Mouse (Mus musculus): Measurements from ENCODE around the gene Ptger2. TPM values are rescaled to one million over a fixed set of nuclear protein-coding genes. Genes with fewer than 3 reads are reported as not detected.

Ptger2 gene
- polyA plus RNA-seq, 1 experiment from 2014 or later, result 0.11 TPM

DNA sequence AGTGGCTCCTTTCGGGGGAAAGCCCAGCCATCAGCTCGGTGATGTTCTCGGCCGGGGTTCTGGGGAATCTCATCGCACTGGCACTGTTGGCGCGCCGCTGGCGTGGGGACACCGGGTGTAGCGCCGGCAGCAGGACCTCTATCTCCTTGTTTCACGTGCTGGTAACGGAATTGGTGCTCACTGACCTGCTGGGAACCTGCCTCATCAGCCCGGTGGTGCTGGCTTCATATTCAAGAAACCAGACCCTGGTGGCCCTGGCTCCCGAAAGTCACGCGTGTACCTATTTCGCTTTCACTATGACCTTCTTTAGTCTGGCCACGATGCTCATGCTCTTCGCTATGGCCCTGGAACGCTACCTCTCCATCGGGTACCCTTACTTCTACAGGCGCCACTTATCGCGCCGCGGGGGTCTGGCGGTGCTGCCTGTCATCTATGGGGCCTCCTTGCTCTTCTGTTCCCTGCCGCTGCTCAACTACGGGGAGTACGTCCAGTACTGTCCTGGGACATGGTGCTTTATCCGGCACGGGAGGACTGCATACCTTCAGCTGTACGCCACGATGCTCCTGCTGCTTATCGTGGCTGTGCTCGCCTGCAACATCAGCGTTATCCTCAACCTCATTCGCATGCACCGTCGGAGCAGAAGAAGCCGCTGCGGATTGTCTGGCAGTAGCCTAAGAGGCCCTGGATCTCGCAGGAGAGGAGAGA lies 1.2 kb downstream of the Ptger2 start:
- WGBS, result under 1% methylated on average over 44 of the region's 45 CpGs
- DNase-seq (ENCODE audit: low spot score) (peak; percentile 49), ATAC-seq (ENCODE audit: insufficient read depth, low FRiP score, low TSS enrichment) (peak; percentile 29)
- Histone ChIP-seq H3K9ac (ENCODE audit: low read length) (peak overlapping the region; percentile 44), H3K27me3 (ENCODE audit: control insufficient read depth, insufficient read depth, low read length) (peaks cover 12% of the 10 kb centered on the region), H3K4me2 (ENCODE audit: low read depth) (peak overlapping the region; percentile 85), H3K9me3 (ENCODE audit: control insufficient read depth, low read length) (no peaks in the 10 kb centered on the region), H3K4me1 (ENCODE audit: control insufficient read depth, insufficient read depth, low read length) (no peaks in the 10 kb centered on the region), H3K4me3 (ENCODE audit: low read depth, low read length) (peak overlapping the region; percentile 42), H3K27ac (ENCODE audit: low read depth, low read length) (no peak overlapping the region), H3K36me3 (ENCODE audit: control insufficient read depth, insufficient read depth, low read length) (no peaks in the 10 kb centered on the region)

DNA sequence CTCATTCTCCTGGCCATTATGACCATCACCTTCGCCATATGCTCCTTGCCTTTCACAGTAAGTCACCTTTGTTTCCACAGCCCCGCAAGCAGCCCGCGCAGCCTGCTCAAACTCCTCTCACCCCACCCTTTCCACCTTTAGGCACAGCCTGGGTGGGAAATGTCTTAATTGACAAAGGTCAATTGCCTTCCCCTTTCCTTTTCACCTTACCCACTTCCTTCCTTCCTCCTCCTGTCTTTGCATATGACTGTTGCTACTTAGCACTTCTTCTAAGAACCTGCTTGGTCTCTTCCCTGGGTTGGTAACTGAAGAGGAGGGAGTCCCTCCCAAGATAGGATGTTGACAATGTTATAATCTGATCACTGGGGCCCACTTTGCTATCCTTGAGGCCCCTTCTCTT lies 1.8 kb downstream of the Ptger2 start:
- no peaks in the 10 kb centered on the region for H3K9me3 ChIP-seq (ENCODE audit: control insufficient read depth, low read length)
- no peak overlapping the region for H3K27ac ChIP-seq (ENCODE audit: low read depth, low read length)
- peaks cover 12% of the 10 kb centered on the region for H3K27me3 ChIP-seq (ENCODE audit: control insufficient read depth, insufficient read depth, low read length)
- no peak for ATAC-seq (ENCODE audit: insufficient read depth, low FRiP score, low TSS enrichment)
- H3K4me3 ChIP-seq (ENCODE audit: low read depth, low read length), result peak overlapping the region; percentile 42
- peak overlapping the region; percentile 44; the same call in 1 of the 2 replicates for H3K9ac ChIP-seq (ENCODE audit: low read length)
- no peaks in the 10 kb centered on the region for H3K36me3 ChIP-seq (ENCODE audit: control insufficient read depth, insufficient read depth, low read length)
- WGBS, result 33% methylated on average over 4 of the region's 4 CpGs
- DNase-seq (ENCODE audit: low spot score), result no peak
- peak overlapping the region; percentile 85 for H3K4me2 ChIP-seq (ENCODE audit: low read depth)
- H3K4me1 ChIP-seq (ENCODE audit: control insufficient read depth, insufficient read depth, low read length), result no peaks in the 10 kb centered on the region

DNA sequence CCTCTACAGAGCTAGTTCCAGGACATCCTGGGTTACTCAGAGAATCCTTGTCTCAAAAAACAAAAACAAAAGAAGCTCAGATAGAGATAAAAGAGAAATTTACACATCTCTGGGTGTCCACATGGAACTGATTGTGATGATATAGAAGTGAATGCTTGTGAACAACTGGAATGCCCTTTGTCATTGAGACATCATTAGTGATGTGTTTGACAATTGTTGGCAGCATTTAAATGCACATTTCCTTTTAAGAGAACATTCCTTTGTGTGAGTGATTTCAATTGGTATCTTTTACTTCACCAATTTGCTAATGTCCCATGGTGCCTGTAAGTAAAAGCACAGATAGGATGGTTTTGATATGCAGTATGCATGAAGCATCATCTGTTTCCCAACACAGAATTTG lies 6.3 kb downstream of the Ptger2 start:
- H3K36me3 ChIP-seq (ENCODE audit: control insufficient read depth, insufficient read depth, low read length), result no peaks in the 10 kb centered on the region
- H3K4me2 ChIP-seq (ENCODE audit: low read depth), result no peak overlapping the region
- H3K4me1 ChIP-seq (ENCODE audit: control insufficient read depth, insufficient read depth, low read length), result no peaks in the 10 kb centered on the region
- DNase-seq (ENCODE audit: low spot score) (no peak), ATAC-seq (ENCODE audit: insufficient read depth, low FRiP score, low TSS enrichment) (no peak)
- H3K27me3 ChIP-seq (ENCODE audit: control insufficient read depth, insufficient read depth, low read length), result peaks cover 8% of the 10 kb centered on the region
- H3K9ac ChIP-seq (ENCODE audit: low read length), result no peak overlapping the region
- H3K4me3 ChIP-seq (ENCODE audit: low read depth, low read length), result no peak overlapping the region
- no peaks in the 10 kb centered on the region for H3K9me3 ChIP-seq (ENCODE audit: control insufficient read depth, low read length)
- H3K27ac ChIP-seq (ENCODE audit: low read depth, low read length), result no peak overlapping the region

DNA sequence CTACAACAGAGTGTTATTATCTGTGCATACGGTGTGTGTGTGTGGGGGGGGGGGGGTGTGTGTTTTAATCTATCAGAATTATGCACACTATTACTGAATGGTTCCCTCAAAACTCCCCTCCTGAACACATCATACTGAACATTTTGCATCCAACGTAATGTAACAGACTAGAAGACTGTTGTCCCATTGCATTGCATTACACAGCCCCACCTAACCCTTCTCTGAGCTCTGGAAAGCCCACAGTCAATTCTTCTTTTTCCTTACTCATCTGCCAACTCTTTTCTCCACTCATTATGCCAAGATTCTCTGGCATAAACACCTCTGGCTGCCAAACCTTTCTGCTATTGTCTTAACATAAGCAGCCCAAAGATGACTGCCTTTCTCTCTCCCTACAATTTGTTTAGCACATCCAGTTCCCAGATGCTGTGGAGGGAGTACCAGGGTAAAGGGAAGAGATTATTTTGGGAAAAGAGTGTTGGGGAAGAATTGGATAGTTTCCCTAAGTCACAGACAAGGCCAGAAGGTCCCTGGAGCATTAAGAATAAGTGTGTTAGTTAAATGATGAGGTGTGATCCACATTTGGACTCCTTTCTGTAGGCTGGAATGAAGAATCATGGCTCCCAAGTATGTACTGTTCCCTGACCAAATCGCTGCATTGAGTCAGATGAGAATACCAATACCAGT lies 12.2 kb downstream of the Ptger2 start:
- no peak overlapping the region for H3K9ac ChIP-seq (ENCODE audit: low read length)
- no peak overlapping the region for H3K27ac ChIP-seq (ENCODE audit: low read depth, low read length)
- no peak overlapping the region for H3K4me2 ChIP-seq (ENCODE audit: low read depth)
- H3K4me1 ChIP-seq (ENCODE audit: control insufficient read depth, insufficient read depth, low read length), result no peaks in the 10 kb centered on the region
- no peaks in the 10 kb centered on the region for H3K9me3 ChIP-seq (ENCODE audit: control insufficient read depth, low read length)
- 92% methylated on average over 3 of the region's 3 CpGs for WGBS
- no peak overlapping the region for H3K4me3 ChIP-seq (ENCODE audit: low read depth, low read length)
- DNase-seq (ENCODE audit: low spot score) (no peak), ATAC-seq (ENCODE audit: insufficient read depth, low FRiP score, low TSS enrichment) (no peak)
- H3K36me3 ChIP-seq (ENCODE audit: control insufficient read depth, insufficient read depth, low read length), result no peaks in the 10 kb centered on the region
- no peaks in the 10 kb centered on the region for H3K27me3 ChIP-seq (ENCODE audit: control insufficient read depth, insufficient read depth, low read length)

DNA sequence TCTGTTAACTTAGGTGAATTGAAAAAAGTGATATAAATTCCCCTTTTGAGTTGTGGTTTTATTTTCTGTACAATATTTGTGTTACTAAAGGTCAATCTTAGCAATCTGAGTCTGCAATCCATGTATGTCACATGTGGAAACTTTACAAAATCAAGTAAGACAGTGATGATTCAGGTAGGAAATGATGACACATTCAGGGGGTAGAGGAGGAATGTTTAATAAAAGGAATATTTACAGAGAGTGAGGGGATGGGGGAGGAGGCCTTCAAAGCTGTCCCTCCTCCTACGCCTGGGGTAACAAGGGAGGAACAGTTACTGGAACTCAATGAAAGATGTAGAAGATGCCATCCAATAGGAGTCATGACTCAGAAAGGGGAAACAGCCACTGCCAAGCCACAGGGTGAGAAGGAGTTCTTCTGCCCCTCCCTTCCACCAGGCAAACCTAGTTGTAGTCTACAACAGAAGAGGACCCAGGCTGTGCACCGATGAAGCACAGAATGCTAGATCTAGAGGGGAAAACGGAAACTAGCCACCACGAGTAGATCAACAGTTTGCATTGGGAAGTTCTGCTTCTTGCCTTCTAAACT lies 17.8 kb downstream of the Ptger2 start:
- no peaks in the 10 kb centered on the region for H3K27me3 ChIP-seq (ENCODE audit: control insufficient read depth, insufficient read depth, low read length)
- ATAC-seq (ENCODE audit: insufficient read depth, low FRiP score, low TSS enrichment) (no peak), DNase-seq (ENCODE audit: low spot score) (no peak)
- 94% methylated on average over 4 of the region's 4 CpGs for WGBS
- no peaks in the 10 kb centered on the region for H3K9me3 ChIP-seq (ENCODE audit: control insufficient read depth, low read length)
- H3K36me3 ChIP-seq (ENCODE audit: control insufficient read depth, insufficient read depth, low read length), result no peaks in the 10 kb centered on the region
- H3K4me2 ChIP-seq (ENCODE audit: low read depth), result no peak overlapping the region
- H3K4me3 ChIP-seq (ENCODE audit: low read depth, low read length), result no peak overlapping the region
- no peaks in the 10 kb centered on the region for H3K4me1 ChIP-seq (ENCODE audit: control insufficient read depth, insufficient read depth, low read length)
- no peak overlapping the region for H3K9ac ChIP-seq (ENCODE audit: low read length)
- no peak overlapping the region for H3K27ac ChIP-seq (ENCODE audit: low read depth, low read length)

DNA sequence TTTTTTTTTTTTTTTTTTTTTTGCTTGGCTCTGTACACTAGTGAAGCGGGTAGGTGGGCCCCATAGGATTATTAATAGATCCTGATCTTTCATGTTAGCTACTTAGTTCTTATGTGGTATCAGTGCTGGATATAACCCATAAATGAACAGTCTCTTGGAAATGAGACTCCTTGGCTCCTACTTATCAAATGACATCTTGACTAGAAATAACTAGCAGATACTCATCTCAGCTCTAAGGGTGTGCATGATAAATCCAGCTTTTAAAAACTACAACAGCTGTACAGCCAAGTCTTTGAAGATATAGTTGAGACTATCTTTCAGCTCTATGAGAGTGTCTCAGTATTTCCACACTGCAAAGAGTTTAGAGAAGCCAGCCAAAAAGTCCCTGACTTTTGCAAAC lies 21.2 kb downstream of the Ptger2 start:
- H3K4me2 ChIP-seq (ENCODE audit: low read depth), result no peak overlapping the region
- DNase-seq (ENCODE audit: low spot score), result no peak
- no peaks in the 10 kb centered on the region for H3K4me1 ChIP-seq (ENCODE audit: control insufficient read depth, insufficient read depth, low read length)
- H3K9me3 ChIP-seq (ENCODE audit: control insufficient read depth, low read length), result no peaks in the 10 kb centered on the region
- H3K27ac ChIP-seq (ENCODE audit: low read depth, low read length), result no peak overlapping the region
- no peaks in the 10 kb centered on the region for H3K36me3 ChIP-seq (ENCODE audit: control insufficient read depth, insufficient read depth, low read length)
- no peak overlapping the region for H3K4me3 ChIP-seq (ENCODE audit: low read depth, low read length)
- WGBS, result 100% methylated on average over 1 of the region's 1 CpGs
- no peak for ATAC-seq (ENCODE audit: insufficient read depth, low FRiP score, low TSS enrichment)
- H3K9ac ChIP-seq (ENCODE audit: low read length), result no peak overlapping the region
- H3K27me3 ChIP-seq (ENCODE audit: control insufficient read depth, insufficient read depth, low read length), result no peaks in the 10 kb centered on the region

DNA sequence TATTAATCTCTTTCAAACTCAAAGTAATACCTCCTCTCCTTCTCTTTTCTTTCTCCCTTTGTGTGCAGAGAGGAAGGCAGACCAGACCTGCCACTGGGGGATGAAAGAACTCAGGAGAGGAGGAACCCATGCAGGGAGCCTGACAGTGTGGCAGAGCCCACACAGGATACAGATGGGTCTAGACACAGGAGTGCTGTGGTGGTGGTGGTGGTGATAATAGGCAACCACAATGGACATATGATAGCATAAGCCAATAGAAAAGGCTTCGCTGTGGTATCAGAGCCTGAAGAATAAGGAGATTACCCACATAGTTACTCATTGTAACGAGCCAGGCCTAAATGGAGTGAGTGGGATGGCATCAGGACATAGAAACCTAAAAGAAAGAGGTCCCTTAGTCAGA lies 23.3 kb downstream of the Ptger2 start:
- ATAC-seq (ENCODE audit: insufficient read depth, low FRiP score, low TSS enrichment), result no peak
- Histone ChIP-seq H3K36me3 (ENCODE audit: control insufficient read depth, insufficient read depth, low read length) (no peaks in the 10 kb centered on the region), H3K4me3 (ENCODE audit: low read depth, low read length) (no peak overlapping the region), H3K9me3 (ENCODE audit: control insufficient read depth, low read length) (no peaks in the 10 kb centered on the region), H3K4me2 (ENCODE audit: low read depth) (no peak overlapping the region), H3K9ac (ENCODE audit: low read length) (no peak overlapping the region), H3K27me3 (ENCODE audit: control insufficient read depth, insufficient read depth, low read length) (no peaks in the 10 kb centered on the region), H3K4me1 (ENCODE audit: control insufficient read depth, insufficient read depth, low read length) (no peaks in the 10 kb centered on the region), H3K27ac (ENCODE audit: low read depth, low read length) (no peak overlapping the region)
- DNase-seq (ENCODE audit: low spot score), result no peak
- 77% methylated on average over 2 of the region's 2 CpGs for WGBS

DNA sequence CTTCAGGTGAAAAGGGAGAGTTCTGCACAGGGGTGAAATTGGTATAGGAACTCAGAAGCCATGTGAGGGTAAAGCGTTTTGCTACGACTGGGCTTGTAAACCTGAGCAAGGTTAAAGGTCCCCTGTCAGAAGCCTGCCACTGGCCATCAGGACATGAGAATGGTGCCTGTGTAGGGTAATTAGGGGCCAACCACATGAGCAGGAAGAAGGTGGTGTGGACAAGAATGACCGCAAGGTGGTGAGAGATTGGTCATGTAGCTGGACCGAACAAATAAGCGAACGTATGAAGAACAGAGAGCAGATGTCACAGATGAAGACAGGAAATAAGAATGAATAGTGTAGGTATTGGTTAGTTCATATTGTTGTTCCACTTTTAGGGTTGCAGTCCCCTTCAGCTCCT lies 23.7 kb downstream of the Ptger2 start:
- H3K4me2 ChIP-seq (ENCODE audit: low read depth), result no peak overlapping the region
- WGBS, result 93% methylated on average over 6 of the region's 6 CpGs
- no peak for ATAC-seq (ENCODE audit: insufficient read depth, low FRiP score, low TSS enrichment)

DNA sequence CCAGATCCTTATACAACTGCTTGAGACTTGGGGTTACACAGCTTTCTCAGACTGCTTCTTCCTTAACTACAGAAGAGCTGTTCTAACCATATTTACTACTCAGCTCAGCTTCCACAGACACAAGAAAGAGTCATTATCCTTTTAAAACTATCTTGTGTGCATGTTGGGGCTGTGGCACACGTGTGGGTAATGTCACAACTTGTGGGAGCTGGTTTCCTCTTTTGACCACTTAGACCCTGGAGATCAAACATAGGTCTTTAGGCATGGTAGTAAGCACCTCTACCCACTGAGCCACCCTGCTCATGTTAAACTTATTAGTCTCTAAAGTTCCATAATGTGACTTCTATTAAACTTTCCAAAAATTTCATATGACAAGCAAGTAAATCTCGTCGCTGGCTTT lies 33.6 kb downstream of the Ptger2 start:
- no peak overlapping the region for H3K4me2 ChIP-seq (ENCODE audit: low read depth)
- no peak overlapping the region for H3K27ac ChIP-seq (ENCODE audit: low read depth, low read length)
- no peak overlapping the region for H3K4me3 ChIP-seq (ENCODE audit: low read depth, low read length)
- H3K36me3 ChIP-seq (ENCODE audit: control insufficient read depth, insufficient read depth, low read length), result no peaks in the 10 kb centered on the region
- ATAC-seq (ENCODE audit: insufficient read depth, low FRiP score, low TSS enrichment) (no peak), DNase-seq (ENCODE audit: low spot score) (no peak)
- H3K9ac ChIP-seq (ENCODE audit: low read length), result no peak overlapping the region
- no peaks in the 10 kb centered on the region for H3K27me3 ChIP-seq (ENCODE audit: control insufficient read depth, insufficient read depth, low read length)
- H3K9me3 ChIP-seq (ENCODE audit: control insufficient read depth, low read length), result no peaks in the 10 kb centered on the region
- no peaks in the 10 kb centered on the region for H3K4me1 ChIP-seq (ENCODE audit: control insufficient read depth, insufficient read depth, low read length)
- WGBS, result 90% methylated on average over 3 of the region's 3 CpGs

More for the DNA sequence above, 23.7 kb downstream of the Ptger2 start:
- Histone ChIP-seq H3K9me3 (ENCODE audit: control insufficient read depth, low read length) (no peaks in the 10 kb centered on the region), H3K27me3 (ENCODE audit: control insufficient read depth, insufficient read depth, low read length) (no peaks in the 10 kb centered on the region), H3K9ac (ENCODE audit: low read length) (no peak overlapping the region), H3K27ac (ENCODE audit: low read depth, low read length) (no peak overlapping the region), H3K36me3 (ENCODE audit: control insufficient read depth, insufficient read depth, low read length) (no peaks in the 10 kb centered on the region), H3K4me3 (ENCODE audit: low read depth, low read length) (no peak overlapping the region), H3K4me1 (ENCODE audit: control insufficient read depth, insufficient read depth, low read length) (no peaks in the 10 kb centered on the region)
- DNase-seq (ENCODE audit: low spot score), result no peak

Data from neural tube, embryonic 11.5 days (tissue).